Mouse (Mus musculus) Muller cell, postnatal 12 days (primary cell): ENCODE measurements around the gene Tnfrsf25.
A peak's percentile ranks its signal among the peaks of the same experiment; 100 is the strongest.

Source experiments
- DNase-seq: peaks from one replicate; pipeline ENCODE4 v3.0.0-alpha.2; 2015; ENCODE audit errors: inconsistent ontology term

Tnfrsf25 gene

GRCm38 (mm10) chr4:152120311-152121182 lies 4.8 kb downstream of the Tnfrsf25 start:
- DNase-seq = no peak

GRCm38 (mm10) chr4:152121183-152121505 lies 5.4 kb downstream of the Tnfrsf25 start:
- no peak for DNase-seq

- no peak for DNase-seq
Measured at GRCm38 (mm10) chr4:152124361-152124961, 8.7 kb downstream of the Tnfrsf25 start.

DNA sequence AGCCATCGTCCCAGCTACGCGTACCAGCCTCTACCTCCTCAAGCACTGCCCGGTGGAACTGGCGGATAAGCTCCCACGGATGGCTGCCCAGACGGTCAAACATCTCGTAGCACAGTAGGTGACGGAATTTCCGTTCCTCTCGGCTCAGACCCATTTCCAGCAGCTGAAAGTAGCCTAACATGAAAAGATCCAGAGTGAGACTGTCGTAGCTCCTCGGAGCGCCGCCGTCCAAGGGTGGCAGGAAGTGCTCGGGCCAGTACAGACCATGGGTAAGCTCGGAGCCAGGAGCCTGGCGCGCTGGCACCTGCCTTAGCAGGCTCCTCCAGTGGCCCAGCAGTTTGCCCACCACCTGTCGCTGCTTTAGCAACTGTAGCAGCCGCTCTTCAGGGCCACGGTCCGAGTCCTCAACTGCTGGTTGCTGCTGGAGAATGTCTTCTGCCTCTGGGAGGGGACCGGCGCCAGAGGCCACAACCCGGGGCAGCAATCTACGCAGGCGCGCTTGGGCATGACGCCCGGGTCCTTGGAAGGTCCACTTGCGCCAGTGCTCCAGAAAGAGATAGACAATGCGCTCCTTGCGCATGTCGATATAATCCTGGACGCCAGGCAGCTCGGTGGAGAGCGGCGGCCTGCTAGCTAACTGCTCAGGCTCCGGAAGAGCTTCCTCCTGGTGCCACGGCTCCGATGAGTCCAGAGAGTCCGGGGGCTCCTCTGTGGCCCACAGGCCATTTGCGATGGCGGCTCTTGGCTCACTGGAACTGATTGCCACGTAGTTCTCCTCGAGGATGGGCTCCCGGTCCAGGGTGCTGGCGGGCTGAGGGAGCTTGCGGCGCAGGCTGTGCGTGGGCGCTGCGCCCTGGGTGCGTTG lies 9.7 kb downstream of the Tnfrsf25 start:
- DNase-seq = peak; percentile 84

DNA sequence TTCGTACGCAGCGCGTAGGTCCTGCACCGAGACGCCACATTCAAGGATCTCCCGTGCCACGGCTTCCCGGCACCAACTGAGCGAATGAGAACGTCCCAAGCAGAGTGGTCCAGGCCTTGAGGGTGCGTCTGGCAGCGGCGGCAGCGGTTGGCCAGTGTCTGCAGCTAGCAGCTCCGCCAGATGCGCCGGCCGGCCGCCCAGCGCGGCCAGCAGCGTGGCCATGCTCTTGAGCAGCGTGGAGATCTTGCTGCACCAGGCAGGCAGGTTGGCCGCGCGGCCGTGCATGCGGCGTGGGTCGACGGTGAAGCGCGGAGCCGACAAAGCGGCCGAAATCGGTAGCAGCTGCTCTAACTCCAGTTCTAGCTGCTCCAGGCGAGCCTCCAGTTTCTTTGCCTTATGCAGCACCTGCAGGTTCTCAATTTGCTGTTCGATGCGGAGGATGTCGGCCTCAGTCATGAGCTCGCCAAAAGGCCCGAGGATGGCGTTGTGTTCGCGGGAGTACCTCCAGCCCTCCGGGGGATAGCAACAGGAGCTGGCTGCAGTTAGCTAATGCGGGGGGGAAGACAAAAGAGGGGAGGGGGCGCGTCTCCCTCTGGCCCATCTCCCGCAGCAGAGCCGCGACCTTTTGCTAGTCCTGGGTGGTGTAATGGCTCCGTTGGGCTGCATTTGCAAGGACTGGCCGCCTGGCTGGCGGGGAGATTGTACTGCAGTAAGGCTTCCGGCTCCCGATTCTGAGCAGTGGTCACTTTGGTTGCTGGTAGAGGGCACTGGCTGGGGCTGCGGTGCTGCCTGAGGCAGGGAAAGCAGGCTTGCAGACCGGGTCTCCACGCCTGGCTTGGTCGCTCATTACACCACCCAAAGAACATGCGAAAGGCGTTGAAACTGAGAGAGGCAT lies 10.5 kb downstream of the Tnfrsf25 start:
- peak; percentile 64 for DNase-seq

- no peak for DNase-seq
Measured at GRCm38 (mm10) chr4:152127884-152128283, 12.2 kb downstream of the Tnfrsf25 start.

DNA sequence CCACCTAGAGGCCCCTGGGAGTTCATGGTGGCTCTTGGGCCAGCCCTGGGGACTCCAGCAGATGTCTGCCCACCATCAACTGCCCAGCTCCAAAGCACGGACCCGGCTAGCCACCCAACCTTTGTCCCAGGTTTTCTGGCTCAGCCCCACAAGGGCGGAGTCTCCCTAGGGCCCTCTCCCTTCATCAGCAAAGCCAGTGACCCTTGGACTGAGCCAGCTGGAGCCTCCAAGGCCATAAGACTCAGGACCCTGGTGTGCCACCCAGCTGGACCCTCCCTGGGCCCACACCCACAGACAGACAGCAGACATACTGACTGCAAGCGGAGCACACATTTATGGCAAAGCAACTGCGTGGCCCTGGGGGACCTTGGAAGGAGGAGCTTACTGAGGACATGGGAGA lies 13.1 kb downstream of the Tnfrsf25 start:
- DNase-seq = no peak

- no peak for DNase-seq
Measured at GRCm38 (mm10) chr4:152129395-152129930, 13.7 kb downstream of the Tnfrsf25 start.

DNA sequence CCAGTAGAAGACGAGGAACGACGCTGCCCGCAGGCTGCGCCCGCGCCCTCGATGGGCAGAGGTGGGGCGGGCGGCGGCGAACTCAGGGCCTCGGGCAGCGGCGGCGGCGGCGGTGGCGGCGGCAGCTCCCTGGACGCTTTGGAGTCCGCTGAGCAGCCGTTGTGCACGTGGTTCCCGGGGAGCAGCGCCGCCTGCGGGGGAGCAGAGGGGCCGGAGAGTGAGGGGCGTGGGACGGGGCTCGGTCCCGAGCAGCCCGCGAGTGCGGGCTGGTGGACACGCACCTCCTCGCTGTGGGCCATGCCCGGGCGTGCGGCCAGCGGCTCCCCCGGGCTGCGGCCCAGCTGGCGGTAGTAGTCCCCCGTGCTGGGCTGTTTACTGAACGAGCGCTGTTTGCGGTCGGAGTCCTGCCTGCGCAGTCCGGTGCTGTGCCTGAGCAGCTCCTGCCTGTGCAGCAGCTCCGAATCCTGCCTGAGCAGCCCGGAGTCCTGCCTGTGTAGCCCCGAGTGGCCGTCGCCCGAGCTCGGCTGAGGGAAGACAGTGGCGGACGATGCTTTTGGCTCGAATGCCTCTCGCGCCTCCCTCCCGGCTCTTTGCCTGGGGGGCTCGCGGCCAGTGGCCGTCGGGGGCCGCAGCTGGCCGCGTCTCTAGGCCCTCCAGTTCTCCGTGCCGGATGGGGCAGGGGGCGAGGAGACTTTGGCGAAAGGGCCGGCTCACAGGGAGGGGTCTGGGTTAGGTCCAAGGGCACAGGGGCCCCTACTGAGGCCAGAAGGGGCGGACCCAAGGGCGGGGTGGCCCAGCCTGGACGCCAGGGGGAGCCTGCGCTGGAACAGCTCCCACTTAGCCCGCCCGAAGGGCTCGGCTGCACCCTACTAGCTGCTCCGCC lies 15.3 kb downstream of the Tnfrsf25 start:
- peak; percentile 88 for DNase-seq

DNA sequence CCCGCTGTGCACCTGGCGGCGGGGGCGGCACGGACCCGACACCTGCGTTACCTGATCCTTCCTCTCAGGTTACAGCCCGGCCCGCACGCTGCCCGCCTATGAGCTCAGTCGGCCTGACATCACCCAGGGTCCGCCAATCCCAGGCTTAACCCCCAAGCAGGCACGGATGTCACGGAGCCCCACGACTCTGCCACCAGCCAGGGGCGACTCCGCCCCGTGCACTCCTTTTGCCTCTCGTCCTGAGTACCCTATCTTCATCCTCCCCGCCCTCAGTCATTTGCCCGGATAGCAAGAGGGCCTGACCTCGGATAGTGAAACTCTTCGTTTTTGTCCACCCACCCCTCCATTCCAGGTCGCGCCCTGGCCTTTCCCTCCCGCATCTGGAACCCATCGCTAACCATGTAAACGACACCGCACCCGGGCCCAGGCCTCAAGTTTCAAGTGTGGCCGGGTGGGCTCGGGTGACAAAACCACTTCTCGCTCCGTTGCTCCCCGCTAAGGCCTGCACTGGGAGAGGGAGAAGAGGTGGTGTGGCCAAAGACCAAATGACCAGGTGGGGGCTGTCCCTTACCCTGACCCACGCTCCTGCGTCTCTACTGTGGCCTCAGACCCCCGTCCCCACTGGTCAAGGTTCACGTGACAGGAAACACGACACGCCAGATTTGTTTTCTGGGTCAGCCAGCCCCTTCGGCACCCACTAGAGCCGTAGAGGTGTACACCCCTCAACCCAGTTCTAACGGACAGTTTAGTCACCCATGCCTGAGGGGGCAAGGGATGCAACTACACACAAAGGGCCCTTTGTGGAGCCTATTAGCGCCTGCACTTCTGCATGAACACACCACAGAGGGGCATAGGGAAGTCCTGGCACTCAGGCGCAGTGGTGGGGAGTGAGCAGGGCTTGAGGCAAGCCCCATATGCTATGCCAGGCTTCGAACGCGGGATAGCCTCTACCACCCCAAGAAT lies 16.4 kb downstream of the Tnfrsf25 start:
- DNase-seq = peak; percentile 86

GRCm38 (mm10) chr4:152132772-152133169 lies 17.0 kb downstream of the Tnfrsf25 start:
- no peak for DNase-seq

GRCm38 (mm10) chr4:152133213-152133612 lies 17.5 kb downstream of the Tnfrsf25 start:
- DNase-seq = no peak

- no peak for DNase-seq
Measured at GRCm38 (mm10) chr4:152134507-152134906, 18.8 kb downstream of the Tnfrsf25 start.

GRCm38 (mm10) chr4:152135363-152135762 lies 19.6 kb downstream of the Tnfrsf25 start:
- no peak for DNase-seq

DNA sequence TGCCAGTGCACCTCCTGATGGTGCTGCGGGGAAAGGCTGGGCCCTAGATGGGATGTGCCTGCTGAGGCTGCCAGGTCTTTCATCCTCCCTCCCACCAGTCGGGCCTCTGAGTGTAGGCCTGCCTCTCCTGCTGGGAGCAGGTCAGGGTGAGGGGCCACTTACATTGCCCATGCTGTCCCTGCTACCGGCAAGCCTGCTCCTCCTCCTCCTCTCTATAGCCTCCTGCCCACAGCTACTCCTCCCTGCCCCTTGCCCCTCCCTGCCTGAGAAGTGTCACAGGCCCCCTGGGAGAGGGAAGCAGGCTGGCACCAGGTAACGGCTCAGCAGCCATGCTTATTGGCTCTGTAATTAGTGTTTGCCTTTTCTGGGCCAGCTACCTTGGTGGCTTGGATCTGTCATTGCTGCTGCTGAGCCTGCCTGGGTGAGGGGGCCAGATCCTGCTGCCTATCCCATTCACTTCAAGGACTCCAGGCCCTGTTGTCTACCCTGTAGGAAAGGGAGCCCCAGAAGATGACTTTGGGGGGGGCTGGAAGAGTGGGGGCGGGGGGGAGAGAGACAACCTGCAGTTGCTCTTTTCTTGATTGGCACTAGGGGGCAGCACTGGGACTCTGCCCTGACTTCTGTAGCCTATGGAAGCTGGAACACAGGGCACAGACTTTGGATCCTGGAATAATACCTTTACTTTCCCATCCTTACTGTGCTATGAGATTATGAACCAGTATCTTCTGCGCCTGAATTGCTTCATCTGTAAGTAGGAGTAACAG lies 20.6 kb downstream of the Tnfrsf25 start:
- no peak for DNase-seq

DNA sequence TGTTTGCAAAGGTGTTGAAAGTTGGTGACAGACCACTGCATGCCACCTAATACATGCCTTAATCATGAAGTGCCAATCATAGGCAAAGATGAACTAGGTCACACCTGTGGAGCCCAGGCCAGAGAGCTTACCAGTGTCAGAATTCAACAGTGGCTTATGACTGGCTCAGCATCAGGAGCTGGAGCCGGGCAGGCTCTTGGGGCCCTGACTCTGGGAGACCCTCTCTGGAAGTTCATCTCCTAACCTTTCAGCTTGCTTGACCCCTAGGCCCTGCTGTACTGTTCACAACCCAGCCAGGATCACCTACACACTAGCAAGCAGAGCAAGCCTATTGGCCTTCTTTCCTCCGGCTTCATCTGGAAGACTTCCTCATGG lies 21.1 kb downstream of the Tnfrsf25 start:
- no peak for DNase-seq

GRCm38 (mm10) chr4:152138497-152139260 lies 22.9 kb downstream of the Tnfrsf25 start:
- DNase-seq = peak; percentile 93
